Mouse (Mus musculus): ENCODE measurements around the gene Usp6nl.

The Usp6nl gene

GRCm38 (mm10) chr2:6493886-6494285, 171.4 kb downstream of the Usp6nl start:
- DNase-seq (ENCODE audit: extremely low read depth, insufficient read length, low spot score): no peak
